Mouse (Mus musculus): Measurements from ENCODE around the gene Gm21985.
"Not testable (repeated sequence)": the region's sequence is repeated elsewhere in the genome, so short reads cannot be mapped to it uniquely, and the experiment has no call there.

- TF ChIP-seq CTCF (IDR thresholded peaks at IDR 0.05; ENCODE audit: low read depth, low read length); POLR2A (IDR thresholded peaks at IDR 0.05; ENCODE audit: extremely low read depth, insufficient read depth, low read length): not testable (repeated sequence)
Observed at GRCm38 (mm10) chr2:112286062-112286461, 19.9 kb downstream of the Gm21985 start.
